Mouse (Mus musculus): Measurements from ENCODE around the gene Arf6.

GRCm38 (mm10) chr12:69414826-69415572 is 43.0 kb downstream of the Arf6 start:
- TF ChIP-seq CTCF (IDR thresholded peaks at IDR 0.05; ENCODE audit: low read depth, low read length) (no peak), EP300 (IDR thresholded peaks at IDR 0.05; ENCODE audit: insufficient read depth, low read depth, low read length) (no peak)

Data from ES-Bruce4 (cell line).